Mouse (Mus musculus): ENCODE results near the gene Rala. TPM values are rescaled to one million over a fixed set of nuclear protein-coding genes. Genes with fewer than 3 reads are reported as not detected.

The Rala gene
- polyA plus RNA-seq, 2 experiments: 48.5 to 97.8 TPM

DNA sequence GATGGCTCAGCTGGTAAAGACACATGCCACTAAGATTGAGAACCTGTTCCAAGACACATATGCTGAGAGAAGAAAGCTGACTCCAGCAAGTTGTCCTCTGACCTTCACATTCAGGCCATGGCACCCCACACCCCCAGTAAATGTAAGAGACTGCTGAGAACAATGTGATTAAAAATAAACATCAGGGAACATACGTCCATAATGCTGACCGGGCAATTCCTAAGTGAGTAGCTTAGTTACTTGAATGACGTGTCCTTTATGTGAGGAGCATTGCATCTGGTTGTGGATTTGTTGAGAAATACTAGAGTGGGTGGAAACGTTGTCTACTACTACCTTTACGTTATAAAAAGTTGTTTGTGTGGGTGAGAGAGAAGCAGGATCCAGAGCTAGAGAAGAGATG lies 38.6 kb upstream of the Rala start:
- Histone ChIP-seq H3K27me3 (ENCODE audit: control insufficient read depth, insufficient read depth, low read length) (no peaks in the 10 kb centered on the region), H3K27ac (replicated peaks; ENCODE audit: low read depth, low read length) (no peak overlapping the region), H3K4me1 (ENCODE audit: control insufficient read depth, insufficient read depth, low read length) (no peaks in the 10 kb centered on the region), H3K9me3 (ENCODE audit: control insufficient read depth, low read length) (no peaks in the 10 kb centered on the region), H3K4me2 (replicated peaks; ENCODE audit: low read depth, low read length, severe bottlenecking) (no peak overlapping the region), H3K4me3 (replicated peaks; ENCODE audit: low read length) (no peak overlapping the region), H3K9ac (ENCODE audit: low read depth, low read length, severe bottlenecking) (no peak overlapping the region), H3K36me3 (ENCODE audit: control insufficient read depth, insufficient read depth, low read length) (peaks cover 42% of the 10 kb centered on the region)
- no peak for TF ChIP-seq POLR2A (IDR thresholded peaks at IDR 0.05; ENCODE audit: borderline replicate concordance, extremely low read depth, insufficient read depth, insufficient read length)
- no peak for DNase-seq (ENCODE audit: low spot score)
- ATAC-seq (ENCODE audit: low FRiP score, low read depth): no peak
- WGBS: 87% methylated on average over 5 of the region's 5 CpGs

GRCm38 (mm10) chr13:17976854-17977739 lies 33.1 kb upstream of the Rala start:
- no peak for DNase-seq (ENCODE audit: low spot score)
- H3K36me3 ChIP-seq (ENCODE audit: control insufficient read depth, insufficient read depth, low read length): no peaks in the 10 kb centered on the region
- H3K4me2 ChIP-seq (replicated peaks; ENCODE audit: low read depth, low read length, severe bottlenecking): no peak overlapping the region
- no peak overlapping the region for H3K27ac ChIP-seq (replicated peaks; ENCODE audit: low read depth, low read length)
- no peak for ATAC-seq (ENCODE audit: low FRiP score, low read depth)
- H3K27me3 ChIP-seq (ENCODE audit: control insufficient read depth, insufficient read depth, low read length): no peaks in the 10 kb centered on the region
- TF ChIP-seq POLR2A (IDR thresholded peaks at IDR 0.05; ENCODE audit: borderline replicate concordance, extremely low read depth, insufficient read depth, insufficient read length): no peak
- no peak overlapping the region for H3K4me3 ChIP-seq (replicated peaks; ENCODE audit: low read length)
- 77% methylated on average over 8 of the region's 8 CpGs for WGBS
- H3K4me1 ChIP-seq (ENCODE audit: control insufficient read depth, insufficient read depth, low read length): no peaks in the 10 kb centered on the region
- no peak overlapping the region for H3K9ac ChIP-seq (ENCODE audit: low read depth, low read length, severe bottlenecking)
- no peaks in the 10 kb centered on the region for H3K9me3 ChIP-seq (ENCODE audit: control insufficient read depth, low read length)

GRCm38 (mm10) chr13:17975891-17976290 lies 31.9 kb upstream of the Rala start:
- WGBS: 33% methylated on average over 2 of the region's 2 CpGs
- no peak for TF ChIP-seq POLR2A (IDR thresholded peaks at IDR 0.05; ENCODE audit: borderline replicate concordance, extremely low read depth, insufficient read depth, insufficient read length)
- DNase-seq (ENCODE audit: low spot score): no peak

GRCm38 (mm10) chr13:17975457-17975856 lies 31.4 kb upstream of the Rala start:
- WGBS: 79% methylated on average over 1 of the region's 1 CpGs
- Histone ChIP-seq H3K4me1 (ENCODE audit: control insufficient read depth, insufficient read depth, low read length) (no peaks in the 10 kb centered on the region), H3K27ac (replicated peaks; ENCODE audit: low read depth, low read length) (no peak overlapping the region), H3K36me3 (ENCODE audit: control insufficient read depth, insufficient read depth, low read length) (no peaks in the 10 kb centered on the region), H3K4me2 (replicated peaks; ENCODE audit: low read depth, low read length, severe bottlenecking) (no peak overlapping the region), H3K9me3 (ENCODE audit: control insufficient read depth, low read length) (no peaks in the 10 kb centered on the region), H3K4me3 (replicated peaks; ENCODE audit: low read length) (no peak overlapping the region), H3K27me3 (ENCODE audit: control insufficient read depth, insufficient read depth, low read length) (no peaks in the 10 kb centered on the region), H3K9ac (ENCODE audit: low read depth, low read length, severe bottlenecking) (no peak overlapping the region)
- ATAC-seq (ENCODE audit: low FRiP score, low read depth): no peak
- no peak for TF ChIP-seq POLR2A (IDR thresholded peaks at IDR 0.05; ENCODE audit: borderline replicate concordance, extremely low read depth, insufficient read depth, insufficient read length)
- no peak for DNase-seq (ENCODE audit: low spot score)

More at GRCm38 (mm10) chr13:17975891-17976290, 31.9 kb upstream of the Rala start:
- no peaks in the 10 kb centered on the region for H3K27me3 ChIP-seq (ENCODE audit: control insufficient read depth, insufficient read depth, low read length)
- no peak overlapping the region for H3K9ac ChIP-seq (ENCODE audit: low read depth, low read length, severe bottlenecking)
- no peaks in the 10 kb centered on the region for H3K36me3 ChIP-seq (ENCODE audit: control insufficient read depth, insufficient read depth, low read length)
- H3K9me3 ChIP-seq (ENCODE audit: control insufficient read depth, low read length): no peaks in the 10 kb centered on the region
- H3K4me3 ChIP-seq (replicated peaks; ENCODE audit: low read length): no peak overlapping the region
- H3K4me2 ChIP-seq (replicated peaks; ENCODE audit: low read depth, low read length, severe bottlenecking): no peak overlapping the region
- no peak overlapping the region for H3K27ac ChIP-seq (replicated peaks; ENCODE audit: low read depth, low read length)
- no peaks in the 10 kb centered on the region for H3K4me1 ChIP-seq (ENCODE audit: control insufficient read depth, insufficient read depth, low read length)
- ATAC-seq (ENCODE audit: low FRiP score, low read depth): no peak

DNA sequence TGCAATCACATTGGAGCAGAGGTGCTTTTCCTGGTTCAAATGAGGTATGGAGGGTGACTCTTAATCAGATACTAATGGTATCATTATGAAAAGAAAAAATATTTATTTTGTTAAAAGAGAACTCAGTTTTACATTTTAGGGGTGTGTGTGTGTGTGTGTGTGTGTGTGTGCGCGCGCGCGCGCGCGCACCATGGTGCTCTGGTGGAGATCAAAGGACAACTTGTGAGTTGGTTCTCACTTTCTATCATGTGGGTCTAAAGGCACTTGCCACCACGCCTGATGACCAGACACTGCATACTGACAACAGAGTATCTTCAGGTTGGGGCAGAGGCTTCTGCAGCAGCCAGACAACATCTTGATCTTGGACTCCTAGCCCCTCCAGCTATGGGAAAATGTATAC lies 30.7 kb upstream of the Rala start:
- no peak for ATAC-seq (ENCODE audit: low FRiP score, low read depth)
- WGBS: 94% methylated on average over 9 of the region's 9 CpGs
- no peaks in the 10 kb centered on the region for H3K9me3 ChIP-seq (ENCODE audit: control insufficient read depth, low read length)

More for the DNA sequence above, 30.7 kb upstream of the Rala start:
- Histone ChIP-seq H3K4me1 (ENCODE audit: control insufficient read depth, insufficient read depth, low read length) (no peaks in the 10 kb centered on the region), H3K4me3 (replicated peaks; ENCODE audit: low read length) (no peak overlapping the region), H3K4me2 (replicated peaks; ENCODE audit: low read depth, low read length, severe bottlenecking) (no peak overlapping the region), H3K27ac (replicated peaks; ENCODE audit: low read depth, low read length) (no peak overlapping the region), H3K27me3 (ENCODE audit: control insufficient read depth, insufficient read depth, low read length) (no peaks in the 10 kb centered on the region), H3K36me3 (ENCODE audit: control insufficient read depth, insufficient read depth, low read length) (no peaks in the 10 kb centered on the region), H3K9ac (ENCODE audit: low read depth, low read length, severe bottlenecking) (no peak overlapping the region)
- TF ChIP-seq POLR2A (IDR thresholded peaks at IDR 0.05; ENCODE audit: borderline replicate concordance, extremely low read depth, insufficient read depth, insufficient read length): no peak
- no peak for DNase-seq (ENCODE audit: low spot score)
